Mouse (Mus musculus) CH12.LX (cell line): ENCODE measurements around the gene Hnrnpll.

Source experiments
- BHLHE40 ChIP-seq: IDR thresholded peaks from 2 replicates; pipeline ENCODE4 v1.6.1; 2011; ENCODE audit warnings: mild to moderate bottlenecking, low read depth, low read length, improper control_type of control experiment
- CTCF ChIP-seq, 2 experiments: IDR thresholded peaks in 1 of 2; conservative IDR thresholded peaks in 1 of 2; 2 replicates each; pipeline ENCODE4 v1.5.1; 2011 to 2012; ENCODE audit warnings: low read depth in 2 of 2, low read length in 2 of 2, improper control_type of control experiment in 1 of 2, inconsistent platforms in 1 of 2, mild to moderate bottlenecking in 1 of 2, moderate library complexity in 1 of 2
- ETS1 ChIP-seq: conservative IDR thresholded peaks from 2 replicates; pipeline ENCODE4 v1.6.1; 2012; ENCODE audit warnings: low read depth, mild to moderate bottlenecking, inconsistent platforms, low read length, improper control_type of control experiment, moderate library complexity
- KAT2A ChIP-seq: IDR thresholded peaks from 2 replicates; pipeline ENCODE4 v1.6.1; 2012; ENCODE audit warnings: low read length, improper control_type of control experiment, inconsistent platforms; ENCODE audit not compliant: insufficient replicate concordance
- POLR2A ChIP-seq: IDR thresholded peaks from 2 replicates; pipeline ENCODE4 v1.6.1; 2011; ENCODE audit warnings: low read depth, mild to moderate bottlenecking, improper control_type of control experiment, low read length

- TF ChIP-seq BHLHE40 (no peak), CTCF (conservative IDR thresholded peaks at IDR 0.05 in 1 of 2, IDR thresholded peaks at IDR 0.05 in 1 of 2; ENCODE audit: low read depth in 2 of 2, low read length in 2 of 2) (no peak), POLR2A (peak; percentile 80), ETS1 (no peak), KAT2A (no peak)
These were observed at the start of gene Hnrnpll for GRCm38 (mm10) chr17:80061783-80062619.
